Mouse (Mus musculus): ENCODE data around the gene Lck.

Lck gene

DNA sequence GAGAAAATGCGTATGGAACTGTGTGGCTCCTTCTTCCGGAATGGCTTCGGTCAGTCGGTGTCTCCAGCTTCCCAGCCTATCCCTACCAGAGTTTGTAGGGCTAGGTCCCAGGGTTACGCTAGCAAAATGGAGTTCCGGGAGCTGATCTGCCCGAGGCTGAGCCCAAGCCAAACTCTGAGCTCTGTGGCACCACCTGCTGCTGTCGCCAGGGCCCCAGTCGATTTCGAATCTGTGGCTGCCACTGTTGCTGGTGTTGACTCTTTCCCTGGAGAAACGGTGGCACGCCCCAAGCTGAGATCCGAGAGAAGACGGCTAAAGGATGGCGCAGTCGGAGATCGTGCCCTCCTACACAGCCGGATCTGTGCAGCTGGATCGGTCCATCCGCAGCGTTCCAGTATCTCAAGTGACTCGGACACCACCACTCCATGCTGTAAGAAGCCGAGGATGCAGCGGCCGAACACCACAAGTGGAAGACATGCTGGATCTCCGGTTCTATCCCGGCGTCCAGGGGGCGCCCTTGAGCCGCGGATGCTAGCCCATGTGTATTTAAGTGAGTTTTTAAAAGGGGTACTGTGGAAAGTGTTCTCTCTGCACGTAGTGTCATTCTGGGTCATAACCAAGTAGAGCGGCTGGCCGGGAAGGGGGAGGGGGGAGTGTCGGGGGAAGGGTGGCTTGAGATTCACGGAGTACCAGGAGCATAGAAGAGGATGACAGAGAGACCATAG, 11.6 kb upstream of the Lck start:
- DNase-seq, result peak; percentile 79

DNA sequence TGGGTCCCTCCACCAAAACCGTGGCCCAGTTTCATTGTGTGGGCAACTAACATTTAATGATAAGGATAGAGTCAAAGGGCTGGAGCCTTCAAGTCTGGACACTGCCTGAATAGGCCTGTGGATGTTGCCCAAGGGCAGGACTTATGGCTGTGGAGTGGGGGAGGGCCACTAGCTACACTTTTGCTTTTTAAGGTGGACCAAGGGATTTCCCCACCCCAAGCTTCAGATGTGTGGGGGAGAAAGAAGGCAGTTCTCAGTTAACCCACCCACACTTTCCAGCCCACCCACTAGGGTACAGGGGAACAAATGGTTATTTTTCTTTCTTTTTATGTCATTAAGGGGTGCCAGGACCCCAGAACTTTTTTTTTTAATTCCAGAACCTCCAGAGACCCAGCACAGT, 10.9 kb upstream of the Lck start:
- DNase-seq, result no peak

DNA sequence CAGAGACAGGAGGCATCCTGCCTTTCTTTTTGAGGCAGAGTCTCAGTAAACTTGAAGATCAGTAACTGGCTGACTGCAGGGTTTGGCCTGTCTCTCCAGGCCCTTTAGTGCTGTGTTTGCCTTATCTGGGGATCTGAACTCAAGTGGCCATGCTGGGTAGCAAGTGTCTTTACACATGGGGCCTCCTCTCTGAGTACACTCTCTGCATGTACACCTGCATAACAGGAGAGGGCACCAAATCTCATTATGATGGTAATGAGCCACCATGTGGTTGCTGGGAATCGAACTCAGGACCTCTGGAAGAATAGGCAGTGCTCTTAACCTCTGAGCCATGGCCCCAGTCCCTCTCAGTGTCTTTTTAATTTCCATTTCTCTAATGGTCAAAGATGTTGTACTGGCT, 8.8 kb upstream of the Lck start:
- DNase-seq, result no peak

DNA sequence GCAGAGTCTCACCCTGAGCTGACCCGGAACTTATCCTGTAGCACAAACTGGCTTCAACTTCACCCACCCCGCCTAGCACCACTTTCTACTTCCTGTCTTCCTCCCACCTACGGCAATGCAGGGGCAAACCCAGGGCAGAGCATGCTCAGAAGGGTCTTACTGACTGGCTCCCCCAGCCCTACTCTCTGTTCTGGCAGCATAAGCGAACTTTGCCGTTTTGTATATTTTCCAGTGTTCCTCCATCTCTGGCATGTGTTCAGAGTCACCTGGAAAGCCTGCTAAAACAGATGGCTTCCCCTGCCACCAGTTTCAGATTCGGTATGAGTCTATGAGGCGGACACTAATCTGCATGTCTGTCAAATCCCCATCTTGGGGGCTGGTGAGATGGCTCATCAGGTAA, 6.9 kb upstream of the Lck start:
- DNase-seq, result peak; percentile 73

DNA sequence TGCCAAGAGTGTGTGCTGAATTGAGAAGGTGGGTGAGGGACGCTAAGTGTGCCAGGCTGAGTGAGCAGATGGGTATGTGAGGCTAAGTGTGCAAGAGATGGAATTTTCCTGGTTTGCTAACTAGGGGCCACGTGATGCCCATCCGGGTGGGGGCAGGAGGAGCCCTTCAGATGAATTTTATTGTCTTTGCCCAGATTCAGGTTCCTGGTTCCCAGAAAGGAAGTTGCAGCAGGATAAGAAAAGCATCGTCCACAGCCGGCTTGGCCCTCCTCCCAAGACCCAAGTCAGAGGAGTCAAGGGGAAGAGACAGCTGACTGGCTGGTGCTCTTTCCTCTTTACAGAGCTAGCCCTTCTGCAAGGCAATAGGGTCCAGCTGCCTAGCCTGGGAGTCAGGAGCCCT, 5.0 kb upstream of the Lck start, which contains the start of gene Fam167b:
Gene Fam167b (minus strand): TSS at position 84 of the 400 bp plus-strand sequence.
- no peak for DNase-seq

DNA sequence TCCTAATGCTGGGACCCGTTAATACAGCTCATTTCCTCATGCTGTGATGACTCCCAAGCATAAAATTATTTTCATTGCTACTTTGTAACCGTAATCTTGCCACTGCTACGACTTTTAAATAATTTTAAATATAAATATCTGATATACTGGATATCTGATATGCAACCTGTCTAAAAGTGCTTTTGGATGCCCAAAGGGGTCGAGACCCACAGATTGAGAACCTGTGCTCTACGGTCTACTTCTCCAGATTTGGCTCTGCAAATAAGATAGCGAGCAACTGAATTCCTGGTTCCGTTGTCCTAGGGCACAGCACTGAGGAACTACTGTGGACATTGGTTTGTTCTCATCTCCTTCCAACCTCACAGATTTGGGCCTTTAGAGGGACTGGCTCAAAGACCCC, 4.2 kb upstream of the Lck start:
- DNase-seq, result no peak

DNA sequence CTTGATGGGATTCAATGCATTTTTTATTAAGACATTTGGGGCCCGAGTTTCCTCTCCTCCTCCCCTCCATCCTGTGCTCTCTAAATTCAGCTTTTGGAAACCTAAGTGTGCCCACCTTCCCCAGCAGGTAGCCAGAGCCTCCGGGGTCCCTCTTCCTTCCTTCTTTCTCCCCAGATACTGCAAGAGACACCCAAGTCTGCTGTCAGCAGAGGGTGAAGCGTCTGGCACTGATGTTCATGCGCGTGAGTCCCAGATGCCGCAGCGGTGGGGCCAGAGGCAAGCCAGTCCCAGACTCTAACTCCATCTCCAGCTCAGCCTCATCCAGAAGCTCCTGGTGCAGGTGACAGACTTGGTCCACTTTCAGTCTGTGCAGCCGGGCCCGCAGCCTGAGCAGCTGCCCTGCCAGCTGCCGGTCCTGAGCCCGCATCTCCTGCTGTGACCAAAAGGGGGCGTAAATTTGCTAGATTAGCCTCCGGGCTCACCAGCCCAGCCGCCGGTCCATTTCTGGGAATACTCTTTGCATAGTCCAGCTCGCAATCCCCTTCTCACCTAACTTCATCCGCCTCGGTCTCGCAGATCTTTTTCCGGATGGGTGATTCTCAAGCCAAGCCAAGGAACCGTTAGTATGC, 3.5 kb upstream of the Lck start:
- no peak for DNase-seq

DNA sequence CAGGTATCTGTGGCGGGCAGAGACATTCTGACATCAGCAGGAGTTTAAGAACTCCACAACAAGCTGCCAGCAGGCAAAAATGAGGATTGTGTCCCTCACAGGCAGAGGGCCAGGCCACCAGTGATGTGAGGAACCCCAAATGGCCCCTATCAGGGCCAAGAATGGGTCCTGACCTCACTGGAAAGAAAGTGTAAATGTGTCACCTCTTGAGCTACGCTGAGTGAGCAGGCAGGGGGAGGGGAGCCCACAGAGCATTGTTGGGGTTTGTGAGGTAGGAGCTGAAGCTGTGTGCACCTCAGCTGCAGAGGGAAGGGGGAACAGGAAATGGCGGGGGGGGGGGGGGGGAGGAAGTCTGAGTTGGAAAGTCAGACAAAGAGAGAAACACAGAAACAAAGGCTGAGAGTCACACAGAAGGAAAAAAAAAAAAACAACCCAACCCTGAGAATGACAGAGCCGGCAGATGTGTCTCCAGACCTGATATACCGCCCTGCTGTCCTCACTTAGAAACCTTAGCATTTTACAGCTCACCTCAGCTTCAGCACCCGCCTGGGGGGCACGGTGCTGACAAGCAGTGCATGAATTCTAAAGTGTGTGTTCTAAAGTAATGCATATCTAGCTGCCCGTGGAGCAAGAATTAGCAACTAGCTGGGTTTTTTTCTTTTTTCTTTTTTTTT, 1.9 kb upstream of the Lck start:
- DNase-seq, result no peak

DNA sequence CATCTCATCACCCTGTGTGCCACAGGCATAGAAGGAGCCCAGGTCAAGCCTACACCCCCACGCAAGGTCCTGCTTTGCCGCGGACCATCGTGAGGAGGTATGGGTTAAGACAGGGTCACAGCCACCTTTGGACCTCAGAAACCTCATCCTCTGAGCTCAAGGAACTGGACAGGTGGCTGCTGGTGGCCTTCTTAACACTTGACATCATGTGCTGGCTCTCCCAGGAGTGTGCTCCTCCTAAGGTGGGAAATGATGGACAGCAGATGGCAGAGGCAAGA, 409 bp downstream of the Lck start:
- DNase-seq, result no peak

DNA sequence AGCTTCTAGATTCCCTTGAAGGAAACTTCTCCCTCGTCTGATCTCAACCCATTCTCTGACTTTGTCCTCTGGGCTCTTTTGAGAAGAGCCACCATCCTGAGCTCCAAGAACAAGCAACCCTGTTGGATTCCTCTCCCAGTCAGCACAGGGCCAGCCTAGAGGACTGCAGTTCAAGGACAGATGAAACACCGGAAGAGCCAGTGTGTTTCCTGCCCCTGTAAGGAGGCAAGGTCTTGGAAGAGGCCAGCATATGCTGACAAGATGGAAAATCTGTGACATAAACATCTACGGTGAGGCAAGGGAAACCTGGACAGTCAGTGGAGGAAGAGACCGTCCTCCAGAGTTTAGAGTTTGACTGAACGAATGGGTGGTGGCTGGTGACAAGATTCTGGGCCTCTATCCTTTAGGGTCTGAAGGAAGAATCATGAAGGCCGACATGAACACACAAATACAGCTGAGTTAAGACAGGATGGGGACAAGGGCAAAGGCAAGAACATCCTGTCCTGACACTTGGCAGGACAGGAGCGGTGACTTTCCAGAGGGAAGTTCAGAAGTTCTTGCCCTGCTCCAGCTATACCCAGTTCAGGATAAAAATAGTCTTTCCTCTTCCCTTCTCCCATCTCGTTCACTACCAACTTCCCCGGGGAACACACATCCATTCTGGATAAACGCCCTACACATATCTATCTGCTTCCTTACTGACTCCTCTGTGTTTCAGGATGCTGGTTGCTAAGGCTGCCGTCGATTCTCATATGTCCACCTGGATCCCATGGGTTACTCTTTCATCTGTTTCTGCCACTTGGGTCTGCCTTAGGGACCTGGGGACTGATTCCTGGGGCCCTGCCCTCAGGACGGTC, 977 bp downstream of the Lck start:
- no peak for DNase-seq

DNA sequence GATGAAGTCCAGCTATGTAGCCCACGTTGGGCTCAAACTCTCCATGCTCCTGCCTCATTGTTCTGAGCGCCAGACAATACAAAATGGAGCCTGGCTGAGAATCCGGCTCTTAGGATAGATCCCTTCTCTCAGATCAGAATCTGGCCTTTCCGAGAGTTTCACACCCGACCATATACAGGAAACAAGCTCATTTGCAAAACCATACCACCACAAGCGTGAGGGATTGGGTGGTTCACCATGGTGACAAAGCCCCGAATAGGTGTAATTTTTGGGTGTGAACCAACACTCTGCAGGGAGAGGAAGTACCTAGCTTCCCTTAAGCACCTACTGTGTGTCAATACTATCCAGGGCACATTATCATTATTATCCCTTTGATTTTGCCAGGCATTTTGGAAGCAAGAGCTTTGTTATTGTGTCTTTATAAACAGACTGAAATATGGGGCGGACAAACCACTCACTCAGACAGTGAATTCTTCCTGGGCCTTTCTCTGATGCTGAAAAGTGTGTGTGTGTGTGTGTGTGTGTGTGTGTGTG, 1.8 kb downstream of the Lck start:
- DNase-seq, result no peak

DNA sequence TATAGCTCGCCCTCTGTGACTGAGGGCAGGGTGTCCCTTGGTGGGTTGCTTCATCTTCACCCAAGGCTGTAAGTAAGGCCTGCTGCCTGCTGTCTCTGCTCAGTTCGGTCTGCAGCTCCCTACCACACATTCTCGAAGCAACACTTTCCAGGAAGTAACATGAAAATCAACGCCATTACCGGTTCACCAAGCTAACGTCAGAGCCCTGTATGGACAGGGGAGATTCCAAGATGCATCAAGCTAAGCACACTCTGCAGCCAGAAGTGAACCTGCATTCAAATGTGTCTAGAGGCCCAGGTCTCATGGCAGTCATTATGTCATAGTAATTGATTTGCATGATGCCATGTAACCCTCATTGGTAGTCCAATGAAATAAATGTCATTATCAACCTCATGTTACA, 3.4 kb downstream of the Lck start:
- DNase-seq, result no peak

DNA sequence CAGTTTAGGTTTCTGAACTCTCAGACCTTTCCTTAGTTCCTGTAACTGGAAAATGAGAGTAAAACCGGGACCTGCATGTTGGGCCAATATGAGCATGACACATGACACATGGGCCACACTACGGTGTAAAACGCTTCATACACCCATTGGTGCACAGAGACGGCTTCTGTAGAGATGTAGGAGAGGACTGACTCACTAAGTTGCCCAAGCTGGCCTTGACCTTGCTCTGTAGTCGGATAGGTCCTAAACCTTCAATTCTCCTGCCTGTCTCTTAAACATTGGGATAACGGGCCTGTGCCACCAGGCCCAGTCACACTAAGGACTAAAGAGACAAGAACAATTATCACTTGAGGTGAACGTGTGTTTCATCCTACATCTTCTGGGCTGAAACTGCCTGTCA, 5.1 kb downstream of the Lck start:
- no peak for DNase-seq

DNA sequence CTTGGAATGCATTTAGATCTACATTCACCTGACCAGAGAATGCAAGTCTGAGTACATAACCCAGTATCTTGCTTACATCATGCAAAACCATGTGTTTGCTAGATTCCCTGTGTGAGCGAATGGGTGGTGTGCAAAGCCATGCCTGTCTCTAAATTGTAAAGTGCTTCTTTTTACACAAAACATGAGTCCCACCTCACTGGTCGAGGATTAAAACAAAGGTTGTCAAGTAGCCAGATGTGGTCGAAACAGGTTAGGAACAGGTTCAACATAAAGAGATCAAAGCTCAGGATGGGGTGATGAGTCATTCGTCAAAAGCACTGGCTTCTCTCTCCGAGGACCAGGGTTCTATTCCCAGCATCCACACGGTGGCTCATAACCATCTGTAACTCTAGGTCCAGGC, 8.3 kb downstream of the Lck start:
- DNase-seq, result no peak

DNA sequence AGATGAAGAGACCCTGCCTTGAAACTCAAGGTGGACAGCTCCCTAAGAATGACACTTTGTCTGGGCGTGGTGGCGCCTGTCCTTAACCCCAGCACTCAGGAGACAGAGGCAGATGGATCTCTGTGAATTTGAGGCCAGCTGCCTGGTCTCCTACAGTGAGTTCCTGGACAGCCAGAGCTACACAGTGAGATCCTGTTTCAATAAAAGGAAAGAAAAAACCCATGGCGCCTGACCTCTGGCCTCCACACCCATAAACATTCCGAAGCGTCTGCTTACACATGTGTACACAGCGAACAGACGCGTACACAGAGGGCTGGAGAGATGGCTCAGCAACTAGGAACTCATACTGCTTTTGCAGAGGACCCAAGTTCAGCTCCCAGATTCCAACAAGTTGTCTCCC, 9.7 kb downstream of the Lck start:
- no peak for DNase-seq

DNA sequence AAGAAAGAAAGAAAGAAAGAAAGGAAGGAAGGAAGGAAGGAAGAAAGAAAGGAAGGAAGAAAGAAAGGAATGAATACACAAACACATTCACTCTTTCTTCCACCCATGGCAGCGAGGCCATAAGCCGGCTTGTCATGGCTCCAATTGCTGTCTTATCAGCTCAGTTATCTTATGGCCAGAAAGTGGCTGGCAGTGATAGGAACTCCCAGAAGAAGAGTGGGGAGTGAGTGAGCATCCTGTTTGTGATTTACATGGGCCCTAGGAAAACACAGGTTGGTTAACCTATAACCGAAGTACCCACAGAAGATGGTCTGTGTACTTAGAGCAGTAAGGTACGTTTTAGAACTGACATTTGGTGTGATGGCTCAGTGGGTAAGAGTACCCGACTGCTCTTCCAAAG, 12.3 kb downstream of the Lck start:
- no peak for DNase-seq

DNA sequence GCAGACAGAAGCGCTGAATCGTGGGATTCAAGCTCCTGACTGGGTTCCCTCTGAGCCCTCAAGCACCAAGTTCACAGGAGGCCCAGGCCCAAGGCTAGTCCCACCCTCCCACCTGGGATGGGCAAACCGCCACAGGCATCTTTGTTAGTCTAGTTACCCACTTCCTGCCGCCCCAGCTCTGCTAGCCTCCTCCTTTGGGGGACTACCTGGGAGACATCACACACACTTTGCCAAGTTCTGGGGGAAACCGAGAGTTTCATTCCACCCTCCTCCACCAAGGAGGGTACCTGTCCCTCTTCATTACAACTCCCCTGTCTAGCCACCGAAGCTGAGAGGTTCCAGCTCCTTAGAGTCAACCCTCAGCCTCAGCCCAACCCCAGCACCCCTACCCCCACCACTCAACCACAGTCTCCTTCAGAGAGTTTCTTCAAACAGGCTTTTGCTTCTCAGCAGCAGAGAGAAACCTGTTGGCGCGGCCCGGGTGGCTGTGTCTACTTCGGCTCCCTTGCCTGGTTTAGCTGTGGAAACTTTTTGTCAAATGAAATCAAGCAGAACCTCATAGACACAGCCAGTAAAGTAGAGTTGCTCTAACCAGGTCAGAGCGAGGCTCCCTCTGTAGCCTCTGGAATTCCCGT, 15.0 kb downstream of the Lck start:
- DNase-seq, result no peak

DNA sequence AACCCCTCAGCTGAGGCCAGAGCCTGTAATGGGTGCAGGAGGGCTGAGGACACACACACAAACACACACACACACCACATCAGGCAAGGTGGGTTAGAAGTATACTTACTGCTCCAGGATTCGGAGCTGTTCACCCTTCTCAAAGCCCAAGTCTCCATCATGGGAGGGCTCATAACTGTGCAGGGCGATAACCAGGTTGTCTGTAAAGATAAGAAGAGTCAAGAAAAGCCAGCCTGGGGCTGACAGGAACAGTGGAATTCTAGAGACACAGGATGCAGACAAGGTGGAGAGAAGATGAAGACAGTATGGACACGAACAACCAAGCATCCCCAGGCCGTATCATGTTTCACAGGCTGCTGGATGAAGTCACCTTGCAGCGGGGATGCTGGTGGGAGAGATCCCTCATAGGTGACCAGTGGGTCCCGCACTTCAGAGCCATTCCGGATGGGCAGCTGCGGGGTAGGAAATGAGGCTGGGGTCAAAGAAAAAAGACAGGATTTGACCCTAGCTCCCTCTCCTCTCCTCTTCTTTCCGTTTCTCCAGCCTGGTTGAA, 16.1 kb downstream of the Lck start:
- no peak for DNase-seq

DNA sequence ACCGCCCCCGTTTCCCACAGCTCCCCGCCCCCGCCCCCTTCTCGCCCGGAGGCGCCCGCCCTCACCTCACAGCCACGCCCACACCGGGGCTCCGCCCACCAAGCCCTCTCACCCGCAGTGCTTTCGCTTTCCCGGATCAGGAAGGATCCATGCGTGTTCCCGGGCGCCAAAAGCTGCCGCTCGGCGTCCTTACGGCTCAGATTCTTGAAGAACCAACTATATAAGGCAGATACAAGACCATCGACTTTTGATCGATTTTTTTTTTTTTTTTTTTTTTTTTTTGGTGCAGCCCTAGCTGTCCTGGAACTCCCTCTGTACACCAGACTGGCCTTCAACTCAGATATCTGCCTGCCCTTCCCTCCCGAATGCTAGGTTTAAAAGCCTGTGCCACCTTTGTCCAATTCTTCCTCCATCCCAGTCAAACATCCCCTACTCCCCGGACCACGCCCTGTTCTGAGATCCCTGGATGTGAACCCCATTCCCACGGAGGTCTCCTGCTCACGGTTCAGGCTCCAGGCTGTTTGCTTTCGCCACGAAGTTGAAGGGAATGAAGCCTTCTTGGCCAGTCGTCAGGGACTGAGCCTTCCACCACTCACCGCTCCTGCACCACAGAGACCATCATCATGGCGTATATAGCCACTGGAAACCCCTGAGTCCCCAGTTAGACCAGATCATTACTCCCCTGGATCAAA, 16.8 kb downstream of the Lck start:
- peak; percentile 74 for DNase-seq

DNA sequence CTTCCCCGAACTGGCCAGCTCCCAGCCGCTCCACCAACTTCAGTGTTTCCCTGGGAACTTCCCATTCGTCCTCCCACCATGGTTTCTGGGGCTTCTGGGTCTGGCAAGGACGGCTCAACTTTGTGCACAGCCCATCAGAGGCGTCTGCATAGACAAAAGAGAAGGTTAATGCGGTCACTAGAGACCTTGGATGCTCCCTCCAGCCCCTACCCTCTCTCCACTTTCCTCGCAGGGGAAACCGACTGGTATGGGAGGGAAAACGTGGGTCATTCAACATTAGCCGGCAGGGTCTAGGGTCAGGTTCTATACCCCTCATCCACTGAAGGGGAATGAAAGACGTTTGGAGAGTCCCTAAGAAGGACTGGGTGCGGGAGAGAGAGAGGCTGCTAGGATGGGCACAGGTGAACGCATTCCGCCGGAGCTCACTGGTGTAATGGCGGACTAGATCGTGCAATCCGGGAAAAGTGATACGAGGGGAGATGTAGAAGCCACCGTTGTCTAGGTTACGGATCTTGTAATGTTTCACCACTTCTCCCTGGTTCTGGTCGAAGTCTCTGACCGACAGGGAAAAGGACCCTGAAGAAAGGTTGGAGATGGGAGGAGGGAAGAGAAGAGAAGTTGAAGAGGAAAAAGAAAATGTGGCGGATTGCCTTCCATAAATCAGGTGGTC, 17.4 kb downstream of the Lck start:
- DNase-seq, result no peak

DNA sequence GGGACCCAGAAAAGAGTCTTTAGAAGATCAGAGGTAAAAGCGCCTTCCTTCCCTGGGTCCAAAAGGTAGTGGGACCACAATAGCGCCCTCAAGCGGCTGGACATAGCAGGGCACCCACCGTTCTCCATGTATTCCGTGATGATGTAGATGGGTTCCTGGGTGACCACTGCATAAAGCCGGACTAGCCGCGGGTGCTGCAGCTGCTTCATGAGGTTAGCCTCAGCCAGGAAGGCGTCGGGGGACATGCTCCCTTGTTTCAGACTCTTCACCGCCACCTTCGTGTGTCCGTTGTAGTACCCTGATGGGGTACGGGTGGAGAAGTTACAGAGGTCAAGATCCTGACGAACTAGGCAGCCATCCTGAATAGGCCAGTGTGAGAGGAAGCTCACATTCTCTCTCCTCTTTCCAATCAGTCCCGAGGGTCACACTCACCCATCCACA, 18.0 kb downstream of the Lck start:
- peak; percentile 73 for DNase-seq
